Mouse (Mus musculus): ENCODE measurements around the gene Swt1. TPM values are rescaled to one million over a fixed set of nuclear protein-coding genes. Genes with fewer than 3 reads are reported as not detected.

The Swt1 gene
- total and polyA plus RNA-seq, 2 experiments from 2014 or later, result 7.4 to 16.0 TPM

DNA sequence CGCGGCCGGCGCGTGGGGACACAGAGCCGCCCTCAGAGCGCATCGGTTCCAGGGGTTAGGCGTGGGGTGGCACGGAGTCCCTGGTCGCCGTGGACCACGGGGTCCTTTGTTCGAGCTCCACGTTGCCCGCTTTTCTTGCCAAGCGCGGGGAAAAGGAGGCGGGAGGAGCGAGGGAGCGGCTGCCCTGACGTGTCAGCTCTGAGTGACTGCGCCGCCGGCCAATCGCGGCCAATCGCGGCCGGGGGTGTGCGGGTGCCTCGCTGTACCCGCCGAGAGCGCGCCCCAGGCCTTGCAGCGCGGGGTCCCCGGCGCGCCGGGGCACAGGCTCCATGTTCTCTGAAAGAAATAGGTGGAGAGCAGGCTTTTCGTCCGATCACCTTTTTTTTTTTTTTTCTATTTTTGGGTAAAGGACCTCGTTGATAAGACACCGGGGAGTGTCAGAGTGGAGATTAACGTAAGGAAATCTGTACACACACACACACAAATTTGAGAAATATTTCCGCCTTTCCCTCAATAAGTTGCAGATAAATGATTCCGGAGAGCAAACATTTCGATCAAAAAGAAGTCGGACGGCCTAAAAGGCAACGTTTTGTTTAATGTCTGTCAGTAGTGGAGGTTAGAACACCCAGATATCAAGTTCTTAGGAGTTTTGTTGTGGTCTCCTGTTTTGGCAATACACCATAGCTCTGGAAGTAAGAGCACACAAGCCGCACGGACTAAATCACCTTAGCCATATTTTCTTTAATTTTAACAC lies 83.0 kb downstream of the Swt1 start:
- WGBS, result under 1% methylated on average over 54 of the region's 55 CpGs
- H3K9ac ChIP-seq (replicated peaks; ENCODE audit: low read length, poor library complexity, severe bottlenecking), result peak overlapping the region; percentile 93
- H3K27me3 ChIP-seq (ENCODE audit: insufficient read depth, low read length), result no peaks in the 10 kb centered on the region
- peak; percentile 93 for DNase-seq (ENCODE audit: low spot score)
- TF ChIP-seq CTCF (IDR thresholded peaks at IDR 0.05), result no peak
- peak overlapping the region; percentile 95 for H3K27ac ChIP-seq (ENCODE audit: low read depth, low read length)
- H3K4me1 ChIP-seq (ENCODE audit: insufficient read depth, low read length), result peaks cover 5% of the 10 kb centered on the region; the same call in 1 of the 2 replicates
- H3K4me3 ChIP-seq (ENCODE audit: low read depth, low read length), result peak overlapping the region; percentile 89
- H3K9me3 ChIP-seq (ENCODE audit: low read length), result no peaks in the 10 kb centered on the region
- no peaks in the 10 kb centered on the region; the same call in 1 of the 2 replicates for H3K36me3 ChIP-seq (ENCODE audit: insufficient read depth, low read length)
- peak; percentile 84 for ATAC-seq (ENCODE audit: low FRiP score)
- peak overlapping the region; percentile 65 for H3K4me2 ChIP-seq (ENCODE audit: low read depth, low read length, poor library complexity, severe bottlenecking)

DNA sequence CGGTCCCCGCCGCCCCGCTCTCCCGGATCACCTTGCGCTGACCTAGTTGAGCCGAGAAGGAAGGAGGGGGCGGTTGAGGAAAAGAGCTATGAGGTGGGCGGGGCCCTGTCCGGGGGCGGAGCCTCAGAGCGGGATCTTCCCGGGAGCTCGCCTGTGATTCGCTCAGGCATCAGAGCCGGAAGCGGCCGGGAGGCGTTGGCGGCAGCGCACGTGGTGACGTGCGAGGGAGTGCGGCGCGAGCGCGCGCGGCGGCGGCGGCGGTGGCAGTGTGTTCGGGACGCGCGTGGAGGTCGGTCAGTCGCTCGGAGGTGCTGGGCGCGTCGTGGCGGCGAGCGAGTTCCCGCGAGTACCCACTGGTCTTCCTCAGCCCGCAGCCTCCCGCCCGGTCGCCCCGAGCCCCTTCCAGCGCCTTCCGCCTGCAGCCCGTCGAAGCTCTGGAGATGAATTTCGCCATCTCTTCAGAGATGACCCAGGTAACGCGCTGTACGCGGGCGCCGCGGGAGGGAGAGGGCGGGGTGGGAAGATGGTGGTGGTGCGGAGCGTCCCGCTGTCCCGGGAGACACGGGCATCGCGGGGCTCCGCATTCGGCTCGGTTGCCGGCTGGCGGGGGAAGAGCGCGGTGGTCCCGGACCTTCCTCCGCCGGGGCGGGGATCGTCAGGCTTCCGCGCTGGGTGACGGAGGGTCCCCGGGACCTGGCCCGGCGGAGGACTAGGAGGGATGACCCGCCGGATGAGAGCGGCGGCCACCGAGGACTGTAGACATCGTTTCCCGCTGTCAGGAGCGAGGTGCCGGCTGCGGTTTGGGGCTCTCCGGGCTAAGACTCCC lies 83.8 kb downstream of the Swt1 start, which contains the start of gene Ivns1abp:
Gene Ivns1abp (plus strand): TSS at position 195 of the 826 bp plus-strand sequence.
- ATAC-seq (ENCODE audit: low FRiP score), result peak; percentile 97
- under 1% methylated on average over 76 of the region's 104 CpGs for WGBS
- Histone ChIP-seq H3K36me3 (ENCODE audit: insufficient read depth, low read length) (no peaks in the 10 kb centered on the region), H3K4me3 (ENCODE audit: low read depth, low read length) (peak within 1 kb of the TSS; percentile 89), H3K27me3 (ENCODE audit: insufficient read depth, low read length) (no peaks in the 10 kb centered on the region), H3K4me1 (ENCODE audit: insufficient read depth, low read length) (peaks cover 5% of the 10 kb centered on the region; the same call in 1 of the 2 replicates), H3K27ac (ENCODE audit: low read depth, low read length) (peak within 1 kb of the TSS; percentile 95), H3K9me3 (ENCODE audit: low read length) (no peaks in the 10 kb centered on the region), H3K4me2 (ENCODE audit: low read depth, low read length, poor library complexity, severe bottlenecking) (peak within 1 kb of the TSS; percentile 65), H3K9ac (replicated peaks; ENCODE audit: low read length, poor library complexity, severe bottlenecking) (peak within 1 kb of the TSS; percentile 93)
- peak; percentile 98 for DNase-seq (ENCODE audit: low spot score)
- no peak for TF ChIP-seq CTCF (IDR thresholded peaks at IDR 0.05)

DNA sequence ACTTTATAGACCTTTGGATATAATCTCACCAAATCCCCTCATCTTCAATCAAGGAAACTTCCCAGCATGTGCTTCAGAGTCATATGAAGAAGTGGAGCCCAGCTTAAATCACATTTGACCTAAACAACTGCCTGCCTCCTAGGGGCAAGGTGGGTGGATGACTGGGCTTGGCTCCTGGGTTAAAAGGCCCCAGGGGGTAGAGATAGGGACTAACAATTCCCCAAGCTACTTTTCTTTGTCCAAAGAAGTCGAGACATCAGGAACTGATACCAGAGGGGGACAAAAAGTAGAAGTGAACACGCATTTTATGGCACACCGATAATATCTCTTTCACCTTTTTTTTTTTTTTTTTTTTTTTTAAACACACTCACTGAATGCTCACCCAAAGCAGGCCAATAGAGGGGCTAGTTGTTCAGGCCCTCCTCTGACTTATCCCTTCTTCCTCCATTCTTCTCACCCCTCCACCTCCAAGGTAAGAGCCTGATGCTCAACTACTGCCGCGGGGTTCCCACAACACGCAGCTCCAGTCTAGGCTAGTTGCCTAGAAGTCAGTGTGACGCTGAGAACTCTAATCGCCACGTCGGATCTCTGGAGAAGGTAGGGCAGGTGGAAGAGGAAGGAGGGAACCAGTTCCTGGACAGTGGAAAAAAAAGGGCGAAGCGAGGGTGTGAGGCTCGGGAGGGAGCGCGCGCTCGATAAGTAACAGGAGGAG lies 84.5 kb downstream of the Swt1 start:
- DNase-seq (ENCODE audit: low spot score), result no peak
- Histone ChIP-seq H3K36me3 (ENCODE audit: insufficient read depth, low read length) (no peaks in the 10 kb centered on the region), H3K4me3 (ENCODE audit: low read depth, low read length) (peak overlapping the region; percentile 89), H3K27me3 (ENCODE audit: insufficient read depth, low read length) (no peaks in the 10 kb centered on the region), H3K27ac (ENCODE audit: low read depth, low read length) (peak overlapping the region; percentile 95), H3K4me2 (ENCODE audit: low read depth, low read length, poor library complexity, severe bottlenecking) (peak overlapping the region; percentile 65), H3K4me1 (ENCODE audit: insufficient read depth, low read length) (peaks cover 5% of the 10 kb centered on the region; the same call in 1 of the 2 replicates), H3K9ac (replicated peaks; ENCODE audit: low read length, poor library complexity, severe bottlenecking) (peak overlapping the region; percentile 93), H3K9me3 (ENCODE audit: low read length) (no peaks in the 10 kb centered on the region)
- ATAC-seq (ENCODE audit: low FRiP score), result no peak
- WGBS, result 0% methylated on average over 17 of the region's 17 CpGs
- peak; percentile 30; the same call in 1 of the 2 replicates for TF ChIP-seq CTCF (IDR thresholded peaks at IDR 0.05)

DNA sequence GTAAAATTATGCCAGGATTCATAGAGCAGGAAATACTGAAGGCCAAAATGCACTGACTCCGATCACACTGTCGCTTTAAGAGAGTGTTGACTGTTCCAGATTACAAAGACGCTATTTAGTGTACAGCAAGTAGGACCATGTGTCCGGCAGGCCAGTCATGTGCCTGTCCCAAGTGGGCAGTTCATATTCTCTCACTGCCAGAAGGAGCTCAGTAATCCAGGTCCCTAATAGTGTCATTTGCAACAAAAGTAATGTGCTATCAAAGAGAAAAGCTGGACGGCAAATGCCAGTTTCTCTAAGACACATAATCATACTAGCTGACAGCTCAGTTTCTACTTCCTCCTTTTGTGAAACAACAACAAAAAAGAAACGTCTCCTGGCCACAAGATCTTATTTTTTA lies 85.3 kb downstream of the Swt1 start:
- 24% methylated on average over 6 of the region's 6 CpGs for WGBS
- DNase-seq (ENCODE audit: low spot score), result peak; percentile 27
- no peaks in the 10 kb centered on the region for H3K36me3 ChIP-seq (ENCODE audit: insufficient read depth, low read length)

DNA sequence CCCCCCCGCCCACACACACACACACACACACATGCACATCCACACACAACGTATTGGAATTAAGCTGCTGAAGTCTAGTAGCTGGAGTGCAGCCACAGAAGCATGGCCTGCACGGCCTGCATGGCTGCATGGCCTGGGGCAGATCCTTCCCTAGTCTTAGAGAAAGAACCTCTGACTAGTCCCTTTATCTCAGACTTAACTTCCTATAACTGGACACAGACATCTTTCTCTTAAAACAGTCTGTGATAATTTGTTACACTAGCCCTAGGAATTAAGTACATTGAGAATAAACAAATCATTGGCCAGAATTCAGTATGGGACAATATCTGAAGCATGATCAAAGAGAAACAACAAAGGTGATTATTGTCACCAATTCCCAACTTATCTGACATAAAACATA lies 85.9 kb downstream of the Swt1 start:
- no peaks in the 10 kb centered on the region for H3K27me3 ChIP-seq (ENCODE audit: insufficient read depth, low read length)
- whole genome bisulfite sequencing, result 48% methylated on average over 3 of the region's 3 CpGs
- H3K4me1 ChIP-seq (ENCODE audit: insufficient read depth, low read length), result peaks cover 5% of the 10 kb centered on the region; the same call in 1 of the 2 replicates
- H3K4me3 ChIP-seq (ENCODE audit: low read depth, low read length), result no peak overlapping the region
- no peak for TF ChIP-seq CTCF (IDR thresholded peaks at IDR 0.05)
- DNase-seq (ENCODE audit: low spot score) (no peak), ATAC-seq (ENCODE audit: low FRiP score) (no peak)
- no peaks in the 10 kb centered on the region for H3K9me3 ChIP-seq (ENCODE audit: low read length)
- no peak overlapping the region for H3K4me2 ChIP-seq (ENCODE audit: low read depth, low read length, poor library complexity, severe bottlenecking)
- H3K9ac ChIP-seq (replicated peaks; ENCODE audit: low read length, poor library complexity, severe bottlenecking), result no peak overlapping the region
- H3K36me3 ChIP-seq (ENCODE audit: insufficient read depth, low read length), result no peaks in the 10 kb centered on the region
- no peak overlapping the region for H3K27ac ChIP-seq (ENCODE audit: low read depth, low read length)

More for the DNA sequence above, 85.3 kb downstream of the Swt1 start:
- H3K27me3 ChIP-seq (ENCODE audit: insufficient read depth, low read length), result no peaks in the 10 kb centered on the region
- H3K4me2 ChIP-seq (ENCODE audit: low read depth, low read length, poor library complexity, severe bottlenecking), result peak overlapping the region; percentile 65
- TF ChIP-seq CTCF (IDR thresholded peaks at IDR 0.05), result no peak
- peak overlapping the region; percentile 89; the same call in 1 of the 2 replicates for H3K4me3 ChIP-seq (ENCODE audit: low read depth, low read length)
- ATAC-seq (ENCODE audit: low FRiP score), result no peak
- H3K27ac ChIP-seq (ENCODE audit: low read depth, low read length), result no peak overlapping the region
- peaks cover 5% of the 10 kb centered on the region; the same call in 1 of the 2 replicates for H3K4me1 ChIP-seq (ENCODE audit: insufficient read depth, low read length)
- H3K9me3 ChIP-seq (ENCODE audit: low read length), result no peaks in the 10 kb centered on the region
- H3K9ac ChIP-seq (replicated peaks; ENCODE audit: low read length, poor library complexity, severe bottlenecking), result no peak overlapping the region
